Mouse (Mus musculus): ENCODE measurements around the gene Homer1.

Homer1 gene

GRCm38 (mm10) chr13:93299316-93299715, at the start of gene Homer1:
Gene Homer1 (plus strand): TSS chr13:93299635.
- no peak for DNase-seq (ENCODE audit: low spot score)

DNA sequence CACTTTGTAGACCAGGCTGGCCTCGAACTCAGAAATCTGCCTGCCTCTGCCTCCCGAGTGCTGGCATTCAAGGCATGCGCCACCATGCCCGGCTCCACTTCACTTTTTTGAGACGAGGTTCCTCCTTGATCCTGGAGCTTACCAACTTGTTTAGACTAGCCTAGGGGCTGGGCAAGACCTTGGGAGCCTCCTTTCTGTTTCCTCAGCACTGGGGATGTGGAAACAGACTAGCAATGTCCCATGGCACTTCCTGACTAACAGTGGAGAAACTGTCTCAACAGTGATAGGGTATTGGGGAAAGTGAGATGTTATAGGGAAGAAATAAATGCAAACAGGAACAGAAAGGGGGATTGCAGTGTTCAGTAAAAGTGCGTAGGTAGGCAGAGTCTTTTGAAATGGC, 47.7 kb upstream of the Homer1 start:
- no peak for DNase-seq (ENCODE audit: low spot score)

DNA sequence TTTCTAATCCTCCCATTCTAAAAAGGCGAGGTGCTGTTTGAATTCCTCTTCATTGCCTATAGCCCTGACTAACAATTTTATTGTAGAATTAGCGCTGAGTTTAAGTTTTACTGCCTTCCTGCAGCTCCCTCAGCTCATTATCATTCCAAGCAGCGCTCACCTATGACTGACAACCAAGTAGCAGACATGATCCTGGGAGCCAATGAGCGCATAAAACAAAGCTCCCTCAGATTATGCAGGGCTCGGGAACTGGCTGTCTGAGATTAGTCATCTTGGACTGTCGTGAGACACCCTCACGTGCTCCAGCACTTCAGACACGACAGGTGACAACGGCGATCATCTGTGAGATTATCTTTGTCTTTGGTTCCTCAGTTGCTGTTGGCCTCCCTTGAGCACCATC, 47.3 kb upstream of the Homer1 start:
- DNase-seq (ENCODE audit: low spot score), result no peak

GRCm38 (mm10) chr13:93252941-93253340, 46.5 kb upstream of the Homer1 start:
- no peak for DNase-seq (ENCODE audit: low spot score)

DNA sequence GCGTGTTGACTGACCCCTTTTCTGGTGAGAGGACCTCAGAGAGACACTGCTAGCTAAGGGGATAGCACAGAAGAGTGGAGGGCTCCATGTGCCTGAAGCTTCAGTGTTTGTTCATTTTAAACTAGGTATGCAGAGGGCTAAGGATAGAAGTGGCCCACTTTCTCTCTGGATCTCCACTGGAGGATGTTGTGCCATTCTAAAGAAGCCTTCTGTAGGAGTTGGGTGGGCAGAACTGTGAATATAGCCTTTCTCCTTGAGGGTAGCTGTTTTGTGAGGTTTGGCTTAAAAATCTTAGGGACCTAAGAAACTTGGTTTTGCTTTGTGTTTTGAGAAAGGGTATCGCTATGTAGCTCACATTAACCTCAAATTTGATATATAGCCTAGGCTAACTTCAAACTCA, 32.3 kb upstream of the Homer1 start:
- DNase-seq (ENCODE audit: low spot score), result no peak

GRCm38 (mm10) chr13:93300581-93300980, 1.1 kb downstream of the Homer1 start:
- DNase-seq (ENCODE audit: low spot score), result no peak

GRCm38 (mm10) chr13:93301060-93301459, 1.6 kb downstream of the Homer1 start:
- DNase-seq (ENCODE audit: low spot score), result no peak

DNA sequence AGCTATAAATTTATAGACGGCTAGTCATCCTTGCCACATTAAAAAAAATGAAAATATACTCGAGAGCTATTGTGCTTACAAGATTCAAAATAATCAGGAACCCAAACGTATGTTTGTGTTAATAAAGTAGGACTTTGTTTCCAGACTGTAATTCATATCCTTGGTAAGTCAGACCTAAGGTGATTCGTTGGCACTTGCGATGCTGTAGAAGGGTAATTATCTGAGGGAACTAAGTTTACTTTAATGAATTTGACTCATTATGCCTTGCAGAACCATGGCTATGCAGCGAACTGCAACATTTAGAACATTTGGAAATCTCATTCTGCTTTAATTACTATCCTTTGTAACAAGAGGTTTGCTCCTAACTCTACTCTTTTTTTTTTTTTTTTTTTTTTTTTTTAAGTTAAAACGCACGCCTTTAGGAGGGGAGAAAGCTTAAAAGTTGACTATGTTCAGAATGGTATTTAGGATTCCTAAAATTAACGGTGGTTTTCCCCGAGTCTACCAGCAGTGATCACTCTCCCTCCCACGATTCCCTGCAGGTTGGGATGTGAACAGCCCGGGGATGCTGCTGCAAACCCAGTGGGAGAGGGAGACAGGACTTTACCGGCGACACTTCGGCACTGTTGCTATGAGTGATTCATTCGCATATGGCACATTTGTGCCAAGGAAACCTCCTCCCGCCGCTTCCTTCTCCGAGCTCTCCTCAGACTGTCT, 3.6 kb downstream of the Homer1 start:
- no peak for DNase-seq (ENCODE audit: low spot score)

DNA sequence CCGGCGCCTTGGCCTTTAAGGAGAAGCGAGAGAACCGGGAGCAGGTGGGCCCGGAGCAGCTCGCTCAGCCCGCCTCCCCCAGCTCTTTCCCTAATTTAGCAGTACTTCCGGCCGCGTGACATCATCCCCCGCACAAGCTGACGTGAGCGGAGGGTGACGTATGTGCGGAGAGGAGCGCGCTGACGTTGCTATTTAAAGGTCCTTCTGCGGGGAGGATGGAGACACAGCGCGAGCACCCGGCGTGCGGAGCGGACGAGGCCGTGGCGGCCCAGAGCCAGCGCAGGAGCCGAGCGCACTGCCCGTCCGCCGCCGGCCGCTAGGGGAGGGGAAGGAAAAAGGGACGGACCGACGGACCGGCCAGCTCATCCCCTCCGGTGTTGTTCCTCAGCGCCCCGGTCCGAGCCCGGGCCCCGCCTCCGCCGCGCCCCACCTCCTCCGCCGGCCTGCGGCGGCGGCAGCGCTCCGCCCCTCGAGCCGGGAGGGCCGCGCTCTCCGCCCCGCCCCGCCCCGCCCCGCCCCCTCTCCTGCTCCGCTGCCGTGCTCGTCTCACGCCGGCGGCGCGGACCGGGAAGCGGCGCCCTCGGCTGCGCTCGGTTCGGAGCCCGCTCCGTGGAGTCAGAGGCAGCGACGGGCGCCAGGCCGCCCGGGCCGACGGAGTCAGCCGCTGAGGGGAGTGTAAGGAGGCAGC, 4.3 kb downstream of the Homer1 start:
- peak; percentile 95 for DNase-seq (ENCODE audit: low spot score)

GRCm38 (mm10) chr13:93304251-93305001, 5.0 kb downstream of the Homer1 start:
- DNase-seq (ENCODE audit: low spot score), result no peak

DNA sequence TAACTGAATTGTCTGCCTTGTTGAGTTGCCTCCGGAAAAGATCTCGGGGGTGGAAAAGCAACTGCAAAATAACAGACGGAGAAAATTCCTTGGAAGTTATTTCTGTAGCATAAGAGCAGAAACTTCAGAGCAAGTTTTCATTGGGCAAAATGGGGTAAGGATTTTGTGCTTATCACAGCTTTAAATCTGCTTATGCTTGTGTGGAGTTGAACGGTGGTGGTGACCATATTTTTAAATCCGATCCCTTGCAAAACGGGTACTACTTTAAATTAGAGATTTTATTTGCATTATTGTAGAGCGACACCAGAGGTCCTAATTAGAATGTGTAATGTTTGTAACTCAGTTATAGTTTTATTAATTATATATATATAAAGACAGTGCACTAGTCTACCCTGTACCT, 5.7 kb downstream of the Homer1 start:
- DNase-seq (ENCODE audit: low spot score), result no peak

GRCm38 (mm10) chr13:93305636-93306035, 6.2 kb downstream of the Homer1 start:
- DNase-seq (ENCODE audit: low spot score), result no peak

- DNase-seq (ENCODE audit: low spot score), result no peak
Measured at GRCm38 (mm10) chr13:93306545-93306944, 7.1 kb downstream of the Homer1 start.

DNA sequence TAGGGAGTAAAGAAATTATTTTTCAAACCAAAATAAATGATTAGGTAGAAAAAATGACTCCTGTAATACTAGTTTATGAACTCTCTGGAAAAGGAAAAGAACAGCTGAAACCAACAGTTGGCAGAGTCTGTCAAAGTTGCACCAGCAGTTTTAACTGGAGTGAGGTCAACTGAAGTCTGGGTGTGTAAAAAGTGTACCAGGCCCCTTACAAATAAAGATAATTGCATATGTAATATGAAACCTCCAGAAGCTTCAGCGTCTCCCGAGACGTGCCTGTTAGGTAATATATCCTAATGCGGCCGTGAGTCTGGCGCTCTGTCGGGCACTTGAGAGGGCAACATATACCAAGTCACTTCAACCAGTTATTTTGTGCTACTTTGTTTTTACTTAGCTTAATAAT, 8.3 kb downstream of the Homer1 start:
- DNase-seq (ENCODE audit: low spot score), result no peak

DNA sequence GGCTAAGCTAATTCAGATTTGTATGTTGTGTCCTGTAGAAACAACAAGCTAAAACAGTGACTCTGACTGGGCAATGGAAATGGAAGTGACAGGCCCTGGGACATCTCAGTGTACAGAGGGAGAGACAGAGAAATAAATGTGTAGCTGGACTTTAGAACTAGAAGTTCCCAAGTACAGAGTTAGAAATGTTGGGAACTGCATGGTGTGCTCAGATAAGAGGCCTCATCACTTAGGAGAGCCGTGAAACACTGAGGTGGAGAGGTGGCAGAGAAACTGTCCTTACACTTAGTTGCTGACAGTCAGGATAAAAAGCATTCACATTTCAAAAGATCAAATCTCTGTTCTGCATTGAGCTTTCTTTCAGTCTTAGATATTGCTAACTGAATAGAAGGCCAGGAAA, 9.9 kb downstream of the Homer1 start:
- DNase-seq (ENCODE audit: low spot score), result no peak

DNA sequence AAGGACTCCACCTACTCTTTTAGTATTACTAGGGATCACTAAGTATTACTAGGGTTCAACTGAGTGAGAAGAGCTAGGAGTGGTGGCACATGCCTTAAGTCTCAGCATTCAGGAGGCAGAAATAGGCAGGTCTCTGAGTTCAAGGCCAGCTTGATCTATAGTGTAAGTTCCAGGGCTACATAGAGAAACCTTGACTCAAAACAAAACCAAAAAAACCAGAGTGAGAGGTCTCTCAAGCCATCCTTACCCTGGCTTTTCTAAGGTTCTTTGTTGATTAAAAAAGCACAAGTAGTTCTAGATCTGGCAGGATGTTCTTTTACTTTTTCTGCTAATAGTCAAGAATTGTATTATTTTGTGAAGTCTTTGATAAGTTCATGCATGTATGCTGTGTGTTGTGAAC, 13.1 kb downstream of the Homer1 start:
- DNase-seq (ENCODE audit: low spot score), result no peak

DNA sequence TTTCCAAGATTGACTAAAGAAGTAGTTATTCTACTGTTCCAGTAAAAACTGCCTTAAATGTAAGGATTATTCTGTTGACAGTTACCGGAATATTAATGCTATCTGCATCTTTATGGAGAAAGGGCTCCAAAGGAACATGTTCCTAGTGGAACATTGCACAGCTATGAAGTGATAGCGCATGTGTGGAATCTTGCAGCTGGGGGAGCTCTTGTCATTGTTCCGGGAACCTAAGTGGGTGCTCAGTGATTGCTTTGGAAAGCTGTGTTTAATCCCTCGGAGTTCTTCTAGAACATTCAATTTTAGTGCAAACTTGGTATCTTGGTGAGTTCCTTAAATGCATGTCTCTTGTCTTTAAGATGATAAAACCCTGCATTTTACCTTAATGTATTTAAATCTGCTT, 14.9 kb downstream of the Homer1 start:
- no peak for DNase-seq (ENCODE audit: low spot score)

GRCm38 (mm10) chr13:93320089-93320488, 20.7 kb downstream of the Homer1 start:
- no peak for DNase-seq (ENCODE audit: low spot score)

DNA sequence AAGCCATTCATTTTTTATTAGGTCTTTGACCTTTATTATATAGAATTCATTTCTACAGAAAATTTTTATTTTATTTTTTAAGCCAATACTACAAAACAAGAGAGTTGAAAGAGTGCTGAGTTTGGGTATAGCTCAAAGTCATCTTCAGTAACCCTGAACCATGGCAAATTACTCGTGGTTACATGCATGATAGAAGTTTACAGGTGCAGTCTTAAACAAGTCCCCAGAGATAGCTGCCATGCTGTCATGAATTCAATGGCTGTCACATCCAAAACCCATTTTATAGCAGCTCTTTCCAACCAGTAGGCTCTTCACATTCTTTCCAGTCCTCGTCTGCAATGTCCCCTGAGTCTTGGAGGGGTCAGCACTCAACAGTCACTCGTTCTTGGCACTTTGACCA, 26.9 kb downstream of the Homer1 start:
- no peak for DNase-seq (ENCODE audit: low spot score)

DNA sequence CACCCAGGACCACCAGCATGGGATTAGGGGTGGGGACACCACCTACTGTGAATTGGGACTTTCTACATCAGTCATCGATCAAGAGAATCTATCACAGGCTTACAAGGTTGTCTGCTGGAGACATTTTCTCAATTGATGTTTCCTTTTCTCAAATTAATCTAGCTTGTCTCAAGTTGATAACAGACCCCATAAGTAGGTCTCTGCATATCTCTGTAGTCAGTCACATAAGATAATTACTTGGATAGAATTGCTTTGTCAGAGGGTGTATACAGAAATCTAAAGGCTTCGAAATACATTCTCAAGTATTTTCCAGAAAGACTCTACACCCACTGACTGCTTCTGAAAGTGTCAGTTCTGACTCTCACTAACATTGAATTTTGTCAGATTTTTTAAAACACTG, 32.3 kb downstream of the Homer1 start:
- DNase-seq (ENCODE audit: low spot score), result no peak

- DNase-seq (ENCODE audit: low spot score), result no peak
Measured at GRCm38 (mm10) chr13:93332491-93332890, 33.1 kb downstream of the Homer1 start.

GRCm38 (mm10) chr13:93335337-93335736, 35.9 kb downstream of the Homer1 start:
- no peak for DNase-seq (ENCODE audit: low spot score)

DNA sequence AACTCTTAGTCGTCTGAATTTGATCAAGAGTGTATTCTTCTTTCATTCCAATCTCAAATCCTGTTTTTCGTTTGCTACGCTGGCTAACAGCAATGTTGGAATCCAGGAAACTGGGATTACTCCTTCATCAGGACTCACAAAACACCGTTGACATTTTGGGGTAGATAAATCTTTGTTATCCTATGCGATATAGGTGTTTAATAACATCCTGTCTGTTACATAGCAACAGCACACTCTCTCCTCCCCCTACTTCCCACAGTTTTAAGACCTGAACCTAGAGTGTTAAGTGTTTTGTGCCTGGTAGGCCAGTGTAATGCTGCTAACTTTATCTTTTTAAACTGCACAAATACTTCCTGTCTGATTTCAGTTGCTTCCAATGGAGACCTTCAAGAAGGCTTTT, 39.0 kb downstream of the Homer1 start:
- DNase-seq (ENCODE audit: low spot score), result no peak

All from layer of hippocampus, adult 9-10 months (tissue).